Mouse (Mus musculus) c-Kit-positive CD71-negative TER-119-negative erythroid progenitor cells, embryonic 14.5 days (primary cell): ENCODE measurements around the gene Tpd52l2.

Source experiments
- DNase-seq: peaks from one replicate; pipeline ENCODE4 v3.0.0-alpha.2; 2013; ENCODE audit warnings: low read depth

Gene Tpd52l2

DNA sequence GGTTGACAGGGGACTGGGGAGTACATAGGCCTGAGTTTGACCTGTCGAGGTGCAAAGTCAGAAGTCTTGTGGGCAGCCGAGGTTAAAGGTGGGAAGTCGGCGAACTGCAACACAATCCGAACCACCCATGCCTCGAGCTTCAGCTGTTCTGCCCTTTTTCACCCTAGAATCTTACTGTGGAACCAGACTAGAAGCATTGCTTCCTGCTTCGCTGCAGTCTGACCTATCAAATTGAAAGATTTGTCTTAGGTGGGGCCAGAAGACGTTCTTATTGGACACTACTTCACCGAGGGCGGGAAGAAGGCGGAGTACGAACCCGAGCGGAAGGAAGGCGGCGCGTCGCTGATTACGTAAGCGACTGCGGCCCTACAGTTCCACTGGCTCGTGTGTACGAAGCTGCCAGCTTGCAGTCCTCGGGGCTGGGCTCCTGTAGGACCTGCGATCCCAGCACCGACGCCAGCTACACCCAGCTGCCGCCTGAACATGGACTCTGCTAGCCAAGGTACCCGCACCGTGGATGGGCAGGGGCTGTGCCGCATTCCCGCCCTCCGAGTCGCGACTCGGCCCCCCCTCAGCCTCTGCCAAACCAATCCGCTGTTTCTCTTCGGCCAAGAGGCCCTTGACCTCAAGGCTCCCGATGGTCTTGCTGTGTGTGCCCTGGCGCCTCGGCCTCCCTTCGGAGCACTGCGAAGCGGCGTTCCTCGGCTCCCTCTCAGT lies at the start of gene Tpd52l2:
TSS of gene Tpd52l2 (plus strand) at position 312 of the 717 bp plus-strand sequence.
- peak; percentile 94 for DNase-seq

DNA sequence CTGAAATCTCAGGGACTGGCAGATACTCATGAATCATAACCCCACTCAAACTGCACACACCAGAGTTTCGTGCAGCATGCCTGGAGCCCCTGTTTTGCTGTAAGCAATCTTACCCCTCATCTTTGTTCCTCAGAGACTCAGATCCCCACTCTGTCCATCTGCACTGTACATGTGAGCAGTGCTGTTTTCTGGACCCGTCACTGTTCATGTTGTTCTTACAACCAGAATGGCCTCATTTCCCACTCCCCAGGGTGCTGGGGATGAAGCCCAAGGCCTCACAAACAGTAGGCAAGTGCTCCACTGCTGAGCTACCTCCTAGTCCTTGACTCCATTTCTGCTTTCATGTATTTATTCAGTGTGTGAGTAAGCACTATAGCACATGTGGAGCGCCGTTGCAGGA lies 44.8 kb upstream of the Tpd52l2 start:
- no peak for DNase-seq

DNA sequence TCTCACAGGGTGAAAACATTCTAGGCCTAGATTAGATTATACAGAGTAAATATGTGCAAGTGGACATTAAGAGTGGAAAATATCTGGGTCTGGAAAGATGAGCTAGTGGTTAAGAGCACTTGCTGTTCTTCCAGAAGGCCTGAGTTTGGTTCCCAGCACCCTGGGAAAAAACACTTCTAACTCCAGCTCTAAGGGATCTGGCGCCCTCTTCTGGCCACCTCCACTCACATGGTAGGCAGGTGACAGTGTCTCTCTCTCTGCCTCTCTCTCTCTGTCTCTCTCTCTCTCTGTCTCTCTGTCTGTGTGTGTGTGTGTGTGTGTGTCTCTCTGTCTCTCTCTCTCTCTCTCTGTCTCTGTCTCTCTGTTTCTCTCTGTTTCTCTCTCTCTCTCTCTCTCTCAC lies 43.7 kb upstream of the Tpd52l2 start:
- DNase-seq: no peak

DNA sequence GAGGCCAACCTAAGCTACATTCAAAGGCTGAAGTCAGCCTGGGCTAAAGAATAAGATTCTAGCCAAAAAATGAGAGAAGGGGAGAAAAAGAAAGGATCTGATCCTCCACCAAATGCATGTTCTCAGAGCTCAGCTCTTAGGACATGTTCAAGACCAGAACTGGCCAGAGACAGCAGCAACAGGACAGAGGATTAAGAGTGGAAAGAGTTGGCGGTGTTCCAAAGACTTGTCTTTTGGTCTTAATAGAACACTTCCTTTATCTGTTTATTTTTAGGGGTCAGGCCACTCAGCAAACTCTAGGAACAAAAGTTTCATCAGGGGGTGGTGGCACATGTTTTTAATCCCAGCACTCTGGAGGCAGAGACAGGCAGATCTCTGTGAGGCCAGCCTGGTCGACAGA lies 41.0 kb upstream of the Tpd52l2 start:
- DNase-seq: no peak

DNA sequence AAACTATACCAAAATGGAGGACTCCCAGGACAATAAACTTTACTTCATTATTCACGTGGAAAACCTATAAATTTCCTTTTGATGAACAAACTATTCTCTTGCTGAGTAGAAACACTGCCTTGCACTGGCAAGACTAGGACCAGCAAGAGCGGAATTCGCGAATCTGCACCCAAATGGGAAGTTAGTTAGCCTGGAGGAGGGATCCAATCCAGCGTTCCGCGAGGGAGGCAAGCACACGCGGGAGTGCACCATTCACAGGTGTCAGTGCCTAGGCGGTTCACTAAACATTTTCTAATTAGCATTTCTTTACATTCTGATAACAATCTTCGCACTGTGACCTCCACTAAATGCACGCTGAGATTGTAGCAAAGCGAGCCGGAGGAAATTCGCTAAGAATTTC lies 39.1 kb upstream of the Tpd52l2 start:
- DNase-seq: no peak

DNA sequence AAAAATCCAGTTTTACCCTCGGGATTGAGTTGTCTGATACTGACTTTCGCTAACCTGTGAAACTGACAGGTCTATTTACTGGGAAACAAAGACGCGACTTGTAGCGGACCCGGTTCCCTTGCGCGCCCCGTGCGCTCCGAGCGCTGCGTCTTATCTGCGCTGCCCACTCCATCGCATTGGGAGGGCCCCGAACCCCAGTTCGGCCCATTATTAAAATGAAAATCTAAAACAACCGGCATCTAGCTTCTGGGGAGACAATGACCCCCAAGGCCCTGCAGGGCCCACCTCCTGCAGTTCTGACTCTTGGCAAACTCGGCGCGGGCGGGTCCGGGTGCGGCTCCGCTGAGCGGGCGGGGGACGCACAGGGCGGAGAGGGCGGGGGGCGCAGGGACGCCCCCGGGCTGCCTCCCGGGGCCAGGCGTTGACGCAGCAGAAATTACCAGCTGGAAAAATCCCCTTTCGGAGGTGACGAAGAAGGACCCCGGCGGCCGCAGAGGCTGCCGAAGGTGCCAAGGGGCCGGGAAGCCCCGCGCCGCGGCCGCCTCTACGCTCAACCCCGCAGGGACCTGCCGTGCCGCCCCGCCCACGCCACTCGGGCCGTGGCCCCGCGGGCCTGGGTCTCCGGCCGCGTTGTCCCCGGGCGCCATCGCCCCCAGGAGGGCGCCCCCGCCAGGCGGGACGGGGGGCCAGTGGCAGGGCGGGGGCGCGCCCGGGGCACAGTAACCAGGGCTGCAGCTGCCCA lies 38.4 kb upstream of the Tpd52l2 start:
- DNase-seq: no peak

DNA sequence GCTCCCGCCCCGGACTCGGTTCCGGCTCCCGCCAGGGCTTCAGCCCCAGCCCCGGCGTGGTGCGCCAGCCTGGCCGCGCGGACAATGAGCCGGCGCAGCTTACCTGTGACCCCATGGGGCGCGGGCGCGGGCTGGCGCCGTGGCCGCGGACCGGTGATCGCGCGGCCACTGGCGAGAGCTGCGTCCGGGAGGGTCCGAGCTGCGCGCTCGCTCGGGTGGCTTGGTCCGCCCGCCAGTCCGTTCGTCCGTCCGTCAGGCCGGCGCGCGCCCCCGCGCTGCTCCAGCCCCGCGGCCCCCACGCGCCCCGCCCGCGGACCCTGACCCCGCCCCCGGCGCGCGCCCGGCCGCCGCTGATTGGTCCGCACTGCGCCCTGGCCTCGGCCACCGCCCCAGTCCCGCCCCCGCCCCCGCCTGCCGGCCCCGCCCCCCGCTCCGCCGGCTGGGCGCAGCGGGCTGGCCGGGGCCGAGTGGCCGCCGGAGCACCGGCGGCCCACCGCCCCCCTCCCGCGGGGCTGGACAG lies 37.7 kb upstream of the Tpd52l2 start, which contains the start of gene Zbtb46:
TSS of gene Zbtb46 (minus strand) at position 274 of the 520 bp plus-strand sequence.
- DNase-seq: no peak

DNA sequence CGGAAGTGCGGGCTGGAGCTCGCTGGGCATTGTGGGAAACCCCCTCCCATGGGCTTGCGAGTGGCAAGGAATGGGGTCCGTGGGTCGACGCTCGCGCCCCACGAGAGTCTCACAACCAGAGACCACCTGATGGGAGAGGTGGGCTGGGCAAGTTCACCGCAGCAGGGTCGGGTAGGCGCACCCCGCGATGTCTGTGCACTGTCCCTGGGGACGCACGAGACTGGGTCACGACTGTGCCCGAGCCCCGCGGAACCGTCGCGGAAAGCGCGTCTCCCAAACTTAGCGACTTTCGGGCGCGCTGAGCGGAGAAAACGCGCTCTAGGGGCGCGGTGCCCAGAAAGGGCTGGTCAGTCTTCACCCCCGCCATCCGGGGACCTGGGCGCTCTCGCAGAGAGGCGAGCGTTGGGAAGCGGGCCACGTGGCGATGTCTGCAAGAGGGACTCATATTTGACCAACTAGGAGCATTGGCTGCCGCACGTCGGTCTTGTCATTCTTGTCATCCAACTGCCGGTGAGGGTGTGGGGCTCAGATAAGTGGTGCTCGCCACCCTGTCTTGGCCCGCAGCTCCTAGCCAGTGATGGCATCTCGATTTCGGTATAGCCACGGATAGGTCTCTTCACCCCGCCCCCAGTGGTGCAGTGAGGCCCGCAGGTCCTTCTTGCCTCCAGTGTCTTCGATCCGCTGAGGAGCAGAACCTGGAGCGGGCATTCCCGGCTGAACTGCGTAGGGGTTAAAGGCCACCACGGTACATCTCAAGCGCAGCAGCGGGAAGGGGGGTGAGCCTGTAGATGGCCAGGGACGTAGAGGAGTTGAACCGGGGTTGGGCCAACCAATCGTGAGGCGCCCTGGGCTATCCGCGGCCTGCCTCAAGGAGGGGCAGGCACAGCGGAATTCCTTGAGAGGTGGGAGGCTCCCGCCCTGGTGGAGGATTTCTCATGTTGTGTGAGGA lies 37.0 kb upstream of the Tpd52l2 start:
- DNase-seq: peak; percentile 48

DNA sequence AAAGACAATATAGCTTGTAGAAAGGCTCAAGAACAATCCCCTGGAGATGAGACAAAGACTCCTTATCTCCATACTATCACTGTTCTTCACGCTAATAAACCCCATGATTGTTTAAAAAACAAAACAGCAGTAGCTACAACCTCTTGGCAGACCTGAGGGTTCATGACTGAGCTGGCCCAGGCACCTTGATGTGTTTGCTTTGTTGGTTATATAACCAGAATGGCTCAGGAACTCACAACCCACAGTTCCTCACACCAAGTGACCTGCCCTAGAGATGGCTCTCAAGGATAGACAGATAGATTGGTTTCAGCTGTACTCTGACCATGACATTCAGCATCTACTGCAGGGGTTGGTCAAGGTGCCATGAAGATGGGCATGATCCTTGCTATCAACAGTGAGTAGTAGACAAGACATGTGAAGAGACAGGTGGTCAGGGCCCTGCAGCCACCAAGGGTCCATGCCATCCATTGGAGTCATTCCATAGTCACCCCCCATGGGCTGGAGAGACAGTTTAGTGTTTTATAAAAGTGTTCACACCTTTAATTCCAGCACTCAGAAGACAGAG lies 35.3 kb upstream of the Tpd52l2 start:
- no peak for DNase-seq

DNA sequence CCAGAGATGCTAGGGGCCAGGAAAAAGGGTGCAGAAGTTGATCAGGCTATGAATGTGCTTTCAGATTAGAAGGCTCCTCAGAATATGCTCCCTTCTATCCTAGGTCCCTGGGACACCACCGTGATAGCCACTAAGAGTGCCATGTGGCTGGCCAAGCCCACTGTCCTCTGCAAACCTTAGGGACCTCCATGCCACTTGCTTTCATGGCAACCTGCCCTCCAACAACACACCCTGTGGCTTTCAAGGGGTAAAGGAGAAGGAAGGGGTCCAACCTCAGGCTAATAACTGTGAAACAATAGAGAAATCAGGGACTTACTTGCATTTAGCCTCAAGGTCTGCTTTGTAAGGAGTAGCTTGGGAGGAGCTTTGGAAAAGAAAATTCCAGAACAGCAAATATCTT lies 34.3 kb upstream of the Tpd52l2 start:
- DNase-seq: no peak

DNA sequence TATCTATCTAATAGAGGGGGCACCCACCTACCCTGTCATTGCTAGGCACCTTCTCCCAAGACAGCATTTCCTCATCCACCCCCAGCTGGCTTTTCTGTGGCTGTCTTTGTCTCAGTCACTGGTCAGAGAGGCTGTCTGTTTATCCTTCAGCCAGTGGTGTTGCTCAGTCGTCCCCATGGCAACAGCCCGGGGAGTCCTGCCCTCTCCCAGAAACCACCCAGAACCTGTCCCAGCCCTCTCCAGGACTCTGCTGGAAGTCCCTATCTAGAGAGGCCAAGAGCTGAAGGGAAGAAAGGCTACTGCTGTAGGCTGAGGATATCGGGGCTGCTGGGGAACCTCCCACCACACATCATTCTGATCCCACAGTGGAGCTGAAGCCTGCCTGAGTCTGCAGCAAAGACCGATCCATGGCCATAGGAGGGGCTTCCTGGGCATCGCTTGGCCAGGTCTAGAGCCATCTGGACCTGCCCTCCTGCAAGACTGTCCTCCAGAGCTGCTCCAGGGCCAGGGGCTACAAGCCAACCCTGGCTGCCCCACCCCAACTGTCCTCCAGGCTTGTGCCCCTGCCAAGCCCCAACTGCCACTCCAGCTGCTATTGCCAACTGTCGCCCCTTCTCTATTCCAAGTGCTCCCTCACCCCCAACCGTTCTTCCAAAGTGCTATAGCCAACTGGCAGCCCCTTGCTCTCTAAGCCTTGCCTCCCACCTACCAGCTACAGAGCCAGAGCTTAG lies 33.8 kb upstream of the Tpd52l2 start:
- no peak for DNase-seq

DNA sequence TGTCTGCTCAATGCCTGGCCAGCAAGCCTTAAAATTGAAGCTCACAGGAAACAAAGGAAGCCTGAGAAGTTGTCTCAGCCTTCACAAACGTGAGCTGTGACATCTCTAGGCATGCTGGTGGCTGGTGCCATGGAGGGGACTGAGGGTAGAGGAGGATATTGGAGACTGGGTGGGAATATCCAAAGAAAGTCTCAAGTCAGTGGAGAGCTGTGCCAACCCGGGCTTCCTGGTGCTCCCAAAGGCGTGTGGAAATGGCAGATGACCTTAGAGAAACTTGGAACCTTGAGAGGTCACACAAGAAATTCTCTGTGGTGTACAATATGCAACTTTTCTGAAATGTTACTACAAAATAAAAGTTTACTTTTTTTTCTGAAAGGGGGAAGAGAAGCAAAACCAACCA lies 31.5 kb upstream of the Tpd52l2 start:
- no peak for DNase-seq

DNA sequence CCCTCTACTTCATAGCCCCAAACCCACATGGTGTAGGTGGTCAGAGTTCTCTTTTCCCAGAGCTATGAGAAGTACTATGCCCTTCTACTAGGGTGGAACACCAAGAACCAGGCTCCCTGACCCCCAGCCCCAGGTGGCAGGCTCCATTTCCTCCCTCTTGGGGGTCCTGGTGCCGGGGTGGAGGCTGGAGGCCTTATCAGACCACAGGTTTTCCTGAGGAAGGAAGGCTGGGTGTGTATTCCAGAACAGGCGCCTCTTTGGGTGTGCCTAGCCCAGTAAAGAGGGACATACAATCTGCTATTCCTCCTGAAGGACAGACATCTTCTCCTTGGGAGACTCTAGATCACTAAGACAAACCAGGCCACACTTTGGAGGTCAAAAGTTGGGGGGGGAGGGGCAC lies 26.7 kb upstream of the Tpd52l2 start:
- DNase-seq: no peak

DNA sequence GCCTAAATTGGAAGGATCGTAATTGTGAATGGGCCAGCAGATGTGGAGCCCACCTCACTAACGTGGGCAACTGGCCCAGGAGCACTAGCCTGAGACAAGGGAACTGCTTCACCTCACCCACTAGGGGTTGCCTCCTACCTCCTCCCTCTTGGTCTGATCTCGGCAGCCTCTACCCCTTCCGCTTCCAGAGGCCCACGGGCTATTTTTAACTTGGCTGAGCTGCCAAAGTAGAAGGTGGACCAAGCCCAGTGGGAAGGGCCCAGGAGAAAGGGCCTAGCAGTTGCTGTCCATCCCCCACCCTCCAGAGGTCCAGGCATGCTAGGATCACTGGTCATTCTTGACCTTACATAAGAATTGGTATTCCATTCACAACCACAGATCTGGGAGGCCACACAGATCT lies 25.7 kb upstream of the Tpd52l2 start:
- no peak for DNase-seq

DNA sequence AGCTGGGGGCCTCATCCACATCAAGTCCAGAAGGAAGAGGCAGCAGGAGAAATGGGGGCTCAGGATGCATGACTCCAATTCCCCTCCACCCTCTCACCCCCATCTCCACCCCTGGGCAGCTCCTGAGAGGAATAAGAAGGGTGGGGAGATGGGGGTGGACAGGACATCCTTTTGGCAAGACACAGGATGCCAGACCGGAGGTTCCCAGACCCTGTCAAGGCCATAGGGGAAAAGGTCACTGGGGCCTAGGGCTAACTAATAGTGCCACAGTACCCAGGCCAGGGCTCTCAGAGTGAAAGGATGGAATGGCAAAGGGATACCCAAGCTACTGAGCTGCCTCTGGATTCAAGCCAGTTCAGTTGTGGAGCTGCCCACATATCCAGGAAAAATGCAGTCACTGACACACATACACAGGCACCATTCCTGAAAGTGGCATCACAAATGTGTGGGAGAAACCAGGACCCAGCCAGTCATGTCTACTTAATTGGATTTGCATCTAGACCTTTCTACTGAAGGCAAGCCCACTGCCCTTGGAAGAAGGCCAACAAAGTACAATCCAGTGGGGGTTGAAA lies 24.6 kb upstream of the Tpd52l2 start:
- DNase-seq: no peak

DNA sequence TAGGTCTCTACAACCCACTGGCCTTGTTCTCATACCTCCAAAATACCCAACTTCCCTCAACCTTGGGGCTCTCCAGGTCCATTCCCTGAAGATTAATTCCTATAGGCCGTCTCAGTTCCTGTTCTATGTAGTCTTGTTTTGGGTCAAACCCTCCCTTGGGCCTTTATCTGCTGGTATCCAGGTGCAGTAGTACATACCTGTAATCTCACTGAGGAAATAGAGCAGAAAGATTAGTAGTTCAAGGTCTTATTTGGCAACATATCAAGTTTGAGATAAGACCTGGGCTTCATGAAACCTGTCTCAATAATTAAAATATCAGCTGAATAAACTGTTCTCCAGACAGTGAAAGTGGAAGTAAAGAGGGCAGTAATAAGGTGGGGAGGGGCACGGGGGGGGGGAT lies 13.8 kb upstream of the Tpd52l2 start:
- no peak for DNase-seq

DNA sequence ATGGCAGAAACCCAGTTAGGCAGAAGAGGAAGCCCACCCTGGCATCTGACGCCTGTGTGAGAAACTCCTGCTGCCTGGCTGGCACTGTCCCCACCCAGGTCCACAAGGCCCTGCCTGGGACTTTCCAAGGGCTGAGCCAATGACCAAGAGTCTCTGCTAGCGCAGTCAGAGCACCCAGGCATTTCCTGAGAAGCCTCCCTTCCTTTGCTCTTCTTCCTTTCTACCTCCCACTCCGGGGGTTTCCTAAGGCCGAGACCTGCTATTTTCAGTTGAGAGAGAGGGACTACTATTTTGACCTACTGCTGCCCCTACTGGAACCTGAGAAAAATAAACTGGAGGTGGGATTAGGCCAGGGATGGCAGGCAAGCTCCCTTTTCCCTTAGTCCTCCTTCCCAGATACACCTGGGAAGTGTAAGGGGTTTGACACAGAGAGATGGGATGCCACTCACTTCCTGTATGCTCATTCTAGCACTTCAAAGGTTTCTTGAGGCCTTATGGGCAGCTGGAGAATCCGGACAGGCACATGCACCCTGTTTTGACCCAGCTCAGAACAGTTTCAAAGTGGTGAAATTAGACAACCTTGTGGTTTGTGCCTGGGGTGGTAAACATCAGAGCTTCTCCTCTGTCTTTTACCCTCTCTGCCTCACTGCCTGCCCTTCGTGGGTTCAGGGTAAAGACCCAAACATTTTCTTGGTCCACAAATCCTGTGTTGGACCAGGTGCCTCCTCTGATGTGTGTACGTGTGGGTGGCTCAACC lies 13.2 kb upstream of the Tpd52l2 start:
- peak; percentile 58 for DNase-seq

DNA sequence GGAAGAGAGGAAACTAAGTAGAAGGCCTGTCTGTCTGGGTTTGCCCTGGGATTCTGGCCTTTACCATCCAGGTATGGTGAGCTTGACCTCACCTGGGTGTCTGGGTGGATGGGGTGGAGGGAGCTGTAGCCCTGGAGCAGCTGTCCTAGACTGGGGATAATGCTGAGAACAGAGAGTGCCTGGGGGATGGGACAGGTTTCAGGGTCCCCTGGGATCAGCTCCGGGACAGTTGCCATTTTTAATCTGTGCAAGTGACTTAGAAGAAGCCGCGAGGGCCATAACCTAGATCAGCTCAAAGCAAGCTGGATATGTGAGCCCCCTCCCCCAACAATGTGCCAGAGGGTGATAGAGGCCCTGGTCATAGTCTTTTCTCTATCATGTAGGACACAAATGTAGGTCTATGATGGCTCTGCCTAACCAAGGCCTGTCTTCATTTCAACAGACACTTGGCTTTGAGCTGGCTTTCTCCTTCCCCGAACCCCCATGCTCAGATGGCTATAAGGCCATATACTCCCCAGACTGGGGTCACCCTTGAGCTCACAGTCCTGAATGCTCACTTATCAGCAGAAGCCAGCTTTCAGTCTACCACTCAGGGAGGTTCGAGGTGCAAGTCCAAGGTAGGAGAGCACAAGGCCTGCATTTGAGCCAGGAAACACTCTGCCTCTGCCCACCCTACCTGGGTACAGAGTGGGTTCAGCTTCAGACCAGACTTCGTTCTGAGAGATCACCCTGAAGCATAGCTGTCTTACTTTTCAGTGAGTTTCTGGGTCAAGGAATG lies 12.3 kb upstream of the Tpd52l2 start:
- no peak for DNase-seq

DNA sequence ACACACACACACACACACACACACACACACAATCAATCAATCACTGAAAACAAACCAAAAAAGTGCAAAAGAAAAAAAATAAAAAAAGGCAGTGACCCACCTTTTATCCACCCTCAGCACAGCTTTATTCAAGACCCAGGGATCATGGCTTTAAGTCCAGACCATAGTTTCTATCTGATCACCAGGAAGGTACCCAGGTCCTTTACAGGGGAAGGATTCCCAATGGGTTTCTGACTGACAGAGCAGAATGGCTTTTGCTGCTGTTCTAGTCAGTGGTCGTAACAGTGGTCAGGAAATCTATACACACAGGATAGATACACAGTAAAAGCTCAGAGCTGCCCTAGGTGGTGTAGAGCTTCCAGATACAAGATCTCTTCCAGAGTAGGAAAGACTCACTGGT lies 11.2 kb upstream of the Tpd52l2 start:
- no peak for DNase-seq
